Mouse (Mus musculus) heart, postnatal 0 days (tissue): Measurements from ENCODE around the gene Stk39.

ENCODE experiments used
- CTCF ChIP-seq: IDR thresholded peaks from 2 replicates; pipeline ENCODE4 v1.5.1; 2016; ENCODE audit warnings: antibody characterized with exemption, control low read depth, low read depth
- EP300 ChIP-seq: IDR thresholded peaks from 2 replicates; pipeline ENCODE4 v1.6.1; 2016; ENCODE audit warnings: antibody characterized with exemption, low read depth

DNA sequence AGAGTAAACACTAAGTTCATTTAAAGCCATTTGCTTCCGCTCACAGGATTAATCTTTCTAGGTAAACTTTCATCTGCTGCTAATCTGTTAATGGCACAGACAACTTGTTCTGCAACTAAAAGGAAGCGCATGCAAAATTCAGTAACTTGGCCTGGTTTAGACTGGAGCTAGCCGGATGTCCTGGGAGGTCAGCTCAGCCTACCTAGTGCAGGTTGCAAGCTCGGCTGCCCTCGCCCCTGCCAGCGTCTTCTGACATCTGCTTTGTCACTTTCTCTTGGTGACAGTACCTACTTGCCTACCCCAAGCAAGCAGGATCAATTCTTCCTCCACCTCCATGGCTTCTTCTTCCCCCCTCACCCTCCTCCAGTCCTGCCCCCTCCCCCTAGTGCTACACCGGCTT is 106.6 kb downstream of the Stk39 start:
- TF ChIP-seq CTCF (no peak), EP300 (no peak)
